Mouse (Mus musculus) liver, postnatal 0 days (tissue): ENCODE measurements at regions not wholly inside any gene's neighbourhood (a gene's known extent, or its start where the extent isn't known, plus 50 kb on each side); places are given as distances from the start of the nearest gene placed in this dataset.

Source experiments
- ATAC-seq: fragments of 200-750 bp; cut with Nextera tagmentation; 2 replicates; pipeline ENCODE4 v1.8.0; 2017; ENCODE audit warnings: mild to moderate bottlenecking, moderate library complexity
- DNase-seq: peaks from one replicate; pipeline ENCODE4 v3.0.0-alpha.2; 2016
- H3K27ac ChIP-seq: fragments of 300-500 bp; sonication (generic); 2 replicates; pipeline ENCODE4 v1.5.1; 2014; ENCODE audit warnings: antibody characterized with exemption, moderate library complexity, mild to moderate bottlenecking, low read depth
- H3K27me3 ChIP-seq: fragments of 300-500 bp; sonication (generic); 2 replicates; pipeline ENCODE4 v1.6.1; 2014; ENCODE audit warnings: low read length, control low read depth, mixed read lengths; ENCODE audit not compliant: insufficient read depth
- H3K36me3 ChIP-seq: fragments of 300-500 bp; sonication (generic); replicated peaks from 2 replicates; pipeline ENCODE4 v1.6.1; 2014; ENCODE audit warnings: mild to moderate bottlenecking, control low read depth, low read length, moderate library complexity, mixed read lengths; ENCODE audit not compliant: insufficient read depth
- H3K4me1 ChIP-seq: fragments of 300-500 bp; sonication (generic); 2 replicates; pipeline ENCODE4 v1.6.1; 2014; ENCODE audit warnings: antibody characterized with exemption, mild to moderate bottlenecking, control low read depth; ENCODE audit not compliant: insufficient read depth
- H3K4me2 ChIP-seq: fragments of 300-500 bp; sonication (generic); 2 replicates; pipeline ENCODE4 v1.6.1; 2014; ENCODE audit warnings: low read depth, mild to moderate bottlenecking, low read length, moderate library complexity, mixed read lengths
- H3K4me3 ChIP-seq: fragments of 300-500 bp; sonication (generic); 2 replicates; pipeline ENCODE4 v1.5.1; 2014; ENCODE audit warnings: low read depth, low read length
- H3K9ac ChIP-seq: fragments of 300-500 bp; sonication (generic); replicated peaks from 2 replicates; pipeline ENCODE4 v1.6.1; 2014; ENCODE audit warnings: mild to moderate bottlenecking, moderate library complexity
- H3K9me3 ChIP-seq: fragments of 300-500 bp; sonication (generic); 2 replicates; pipeline ENCODE4 v1.6.1; 2016; ENCODE audit warnings: mild to moderate bottlenecking, control low read depth, low read length, mixed read lengths
- CTCF ChIP-seq: sonication (generic); IDR thresholded peaks from 2 replicates; pipeline ENCODE4 v1.5.1; 2016; ENCODE audit warnings: antibody characterized with exemption, low read depth
- EP300 ChIP-seq: IDR thresholded peaks from 2 replicates; pipeline ENCODE4 v1.6.1; 2016; ENCODE audit warnings: antibody characterized with exemption, low read depth, mild to moderate bottlenecking
- WGBS: fragments of 180-500 bp; shearing (Covaris S2); extraction: QIAGEN DNeasy Blood & Tissue Kit; methylation state at CpG from one replicate; pipeline ENCODE4 v1.1.7; 2014; ENCODE audit not compliant: insufficient replicate concordance; 5-methylcytosine and 5-hydroxymethylcytosine counted together

DNA sequence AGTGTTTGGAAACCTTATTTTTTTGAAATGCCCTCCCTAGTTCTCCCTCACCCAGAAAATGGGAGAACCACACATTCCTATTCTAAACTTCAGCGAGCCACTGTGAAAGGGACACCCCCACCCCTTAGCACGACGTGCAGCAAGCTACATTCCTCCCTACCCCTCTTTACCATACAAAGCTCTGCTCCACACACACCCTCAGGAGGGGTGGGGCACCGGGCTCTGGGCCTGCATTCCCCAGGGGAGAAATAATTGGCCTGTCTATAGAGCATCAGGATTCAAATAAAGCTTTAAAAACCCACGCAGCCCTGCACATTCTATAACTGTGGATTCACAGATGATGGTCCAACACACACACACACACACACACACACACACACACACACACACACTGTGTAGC, 163.6 kb downstream of the H2al1j start:
- no peaks in the 10 kb centered on the region for H3K9me3 ChIP-seq

DNA sequence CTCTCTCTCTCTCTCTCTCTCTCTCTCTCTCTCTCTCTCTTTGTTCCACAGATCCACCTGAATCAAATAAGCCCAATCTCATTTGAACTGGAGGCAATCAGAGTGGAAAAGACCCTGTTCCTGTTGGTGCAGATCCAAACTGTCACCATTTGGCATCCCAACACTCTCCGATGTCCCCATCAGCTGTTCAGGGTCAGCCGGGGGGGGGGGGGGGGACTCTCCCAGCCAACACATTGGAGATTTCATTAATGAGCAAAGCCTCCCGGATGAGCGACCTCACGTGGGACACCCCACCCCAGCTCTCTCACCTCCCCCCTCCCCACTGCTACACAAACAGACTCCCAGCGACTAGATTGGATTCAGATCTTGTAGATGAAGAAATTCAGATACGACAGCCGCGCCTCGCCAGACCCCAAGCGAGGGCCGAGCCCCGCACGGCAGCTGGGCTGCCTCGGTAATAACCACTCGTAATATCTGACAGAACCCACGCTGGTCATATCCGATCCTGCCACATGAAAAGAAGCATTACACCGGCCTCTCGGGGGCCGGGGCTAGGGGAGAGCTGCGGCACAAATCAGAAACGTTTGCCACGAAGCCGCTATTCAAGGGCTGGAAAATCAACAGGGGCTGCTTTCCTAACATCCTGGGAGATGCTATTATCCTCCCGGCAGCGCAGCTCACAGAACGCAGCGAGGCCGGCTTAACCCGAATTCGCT, 164.2 kb downstream of the H2al1j start:
- Histone ChIP-seq H3K27ac (no peak overlapping the region), H3K4me1 (no peaks in the 10 kb centered on the region), H3K4me2 (no peak overlapping the region), H3K36me3 (no peaks in the 10 kb centered on the region), H3K9ac (no peak overlapping the region), H3K9me3 (no peaks in the 10 kb centered on the region), H3K27me3 (peaks cover 11% of the 10 kb centered on the region; the same call in 1 of the 2 replicates), H3K4me3 (no peak overlapping the region)
- no peak for ATAC-seq
- 34% methylated on average over 31 of the region's 32 CpGs for WGBS
- no peak for DNase-seq
- TF ChIP-seq EP300 (no peak), CTCF (no peak)

More for the DNA sequence above, 163.6 kb downstream of the H2al1j start:
- DNase-seq (no peak), ATAC-seq (no peak)
- Histone ChIP-seq H3K27ac (no peak overlapping the region), H3K4me2 (no peak overlapping the region), H3K4me1 (no peaks in the 10 kb centered on the region), H3K36me3 (no peaks in the 10 kb centered on the region), H3K4me3 (no peak overlapping the region), H3K27me3 (peaks cover 11% of the 10 kb centered on the region; the same call in 1 of the 2 replicates), H3K9ac (no peak overlapping the region)
- TF ChIP-seq CTCF (no peak), EP300 (no peak)
- 33% methylated on average over 5 of the region's 5 CpGs for WGBS

DNA sequence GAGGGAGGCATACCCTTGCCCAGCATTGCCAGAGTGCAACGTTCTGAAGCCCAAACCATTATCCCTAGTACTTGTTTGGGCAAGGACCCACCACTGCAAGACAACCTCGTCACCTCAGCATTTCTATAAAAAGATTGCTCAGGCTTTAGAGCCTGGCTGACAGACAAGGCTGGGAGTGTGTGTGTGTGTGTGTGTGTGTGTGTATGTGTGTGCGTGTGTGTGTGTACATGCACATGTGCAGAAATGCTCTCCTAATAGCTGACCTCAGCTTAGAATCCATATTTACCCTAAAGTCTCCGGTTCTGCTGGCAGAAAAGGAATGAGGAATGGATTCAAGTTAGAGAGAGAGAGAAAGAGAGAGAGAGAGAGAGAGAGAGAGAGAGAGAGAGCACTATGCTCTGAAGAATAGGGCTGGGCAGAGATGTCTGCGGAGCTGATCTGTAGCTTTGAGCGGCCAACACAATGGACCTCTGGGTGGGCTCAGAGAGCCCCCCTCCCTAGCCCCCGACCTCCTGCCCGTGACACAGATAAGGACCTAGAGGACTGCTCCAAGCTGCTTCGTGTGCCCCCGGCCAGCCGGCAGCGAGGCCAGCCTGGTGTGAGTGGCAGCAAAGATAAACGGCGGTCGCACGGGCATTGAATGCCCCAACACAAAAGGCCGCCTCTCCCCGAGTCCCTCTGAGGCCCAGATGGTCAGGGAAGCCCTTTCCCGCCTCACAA, 166.1 kb downstream of the H2al1j start:
- DNase-seq (no peak), ATAC-seq (no peak)
- H3K4me3 ChIP-seq = no peak overlapping the region
- H3K36me3 ChIP-seq = no peaks in the 10 kb centered on the region
- 0 out of 2 replicates have a peak overlapping the region, but pooled peaks have one; percentile 35 for H3K4me2 ChIP-seq
- no peaks in the 10 kb centered on the region for H3K9me3 ChIP-seq
- no peaks in the 10 kb centered on the region for H3K4me1 ChIP-seq
- H3K27me3 ChIP-seq = peaks cover 15% of the 10 kb centered on the region; the same call in 1 of the 2 replicates
- no peak overlapping the region for H3K9ac ChIP-seq
- 30% methylated on average over 19 of the region's 19 CpGs for WGBS
- H3K27ac ChIP-seq = no peak overlapping the region
- TF ChIP-seq EP300 (no peak), CTCF (no peak)

DNA sequence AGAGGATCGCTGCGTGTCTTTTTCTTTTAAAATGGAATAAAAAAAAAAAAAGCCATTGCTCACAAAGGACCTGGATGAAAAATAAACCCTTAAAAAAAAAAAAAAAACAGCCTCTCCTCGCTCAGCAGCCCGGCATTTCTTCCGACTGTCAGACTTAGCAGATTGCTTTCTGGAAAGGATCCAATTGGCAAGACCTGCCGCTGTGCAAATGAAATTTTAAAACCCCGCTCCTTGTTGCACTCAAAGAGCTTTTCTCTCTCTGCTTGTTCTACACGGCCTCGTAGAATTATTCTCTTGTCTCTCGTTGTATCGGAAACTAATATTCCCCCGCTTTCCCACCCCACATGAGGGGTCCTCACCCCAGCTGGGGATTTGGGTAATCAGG, 166.6 kb downstream of the H2al1j start:
- no peak overlapping the region for H3K4me2 ChIP-seq

DNA sequence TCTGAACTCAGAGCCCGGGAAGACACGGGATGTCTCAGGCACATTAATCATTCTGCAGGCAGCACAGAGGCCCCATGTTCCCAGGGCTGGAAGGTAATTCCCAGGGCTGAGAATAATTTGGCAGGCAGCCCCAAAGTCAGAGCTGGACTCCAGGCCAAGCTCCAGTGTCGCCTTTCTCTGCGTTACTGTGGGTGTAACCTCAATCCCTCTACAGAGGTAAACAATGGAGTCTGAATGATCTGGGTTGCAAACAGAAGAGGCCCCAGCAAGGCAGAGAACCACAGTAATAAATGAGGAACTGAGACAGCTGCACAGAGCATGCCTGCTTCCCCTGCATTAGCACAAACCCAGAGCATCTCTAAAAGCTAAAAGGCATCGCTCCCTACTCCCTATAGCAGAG, 184.8 kb downstream of the H2al1j start:
- no peaks in the 10 kb centered on the region for H3K9me3 ChIP-seq
- no peaks in the 10 kb centered on the region for H3K4me1 ChIP-seq
- TF ChIP-seq EP300 (no peak), CTCF (no peak)
- WGBS = 48% methylated on average over 5 of the region's 5 CpGs
- H3K27ac ChIP-seq = no peak overlapping the region
- H3K4me2 ChIP-seq = no peak overlapping the region
- H3K4me3 ChIP-seq = no peak overlapping the region
- DNase-seq = no peak
- no peak for ATAC-seq
- H3K9ac ChIP-seq = no peak overlapping the region
- H3K36me3 ChIP-seq = no peaks in the 10 kb centered on the region
- H3K27me3 ChIP-seq = no peaks in the 10 kb centered on the region

More for the DNA sequence above, 166.6 kb downstream of the H2al1j start:
- ATAC-seq = no peak
- no peak overlapping the region for H3K27ac ChIP-seq
- H3K4me3 ChIP-seq = no peak overlapping the region
- H3K4me1 ChIP-seq = no peaks in the 10 kb centered on the region
- WGBS = 35% methylated on average over 12 of the region's 12 CpGs
- H3K36me3 ChIP-seq = no peaks in the 10 kb centered on the region
- DNase-seq = no peak
- peaks cover 15% of the 10 kb centered on the region; the same call in 1 of the 2 replicates for H3K27me3 ChIP-seq
- no peaks in the 10 kb centered on the region for H3K9me3 ChIP-seq
- TF ChIP-seq EP300 = no peak
- no peak for TF ChIP-seq CTCF
- no peak overlapping the region for H3K9ac ChIP-seq

DNA sequence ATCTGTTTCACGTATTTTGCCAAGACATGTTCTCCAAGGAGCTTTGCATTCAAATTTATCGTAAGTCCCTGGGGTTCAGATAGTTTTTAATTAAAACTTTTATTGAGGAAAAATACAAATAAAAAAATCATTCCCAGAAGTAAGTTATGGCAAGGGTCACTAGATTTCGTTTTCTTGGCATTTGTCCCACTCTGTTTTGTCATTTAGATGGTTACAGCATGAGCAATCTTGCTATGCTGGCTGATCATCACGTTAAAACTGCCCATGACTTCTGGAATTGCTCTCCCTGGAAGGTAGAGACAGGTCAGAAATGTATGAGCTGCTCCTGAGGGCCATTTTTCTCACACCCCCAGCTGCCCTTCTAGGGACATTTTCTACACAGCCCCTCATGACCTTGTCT, 185.3 kb downstream of the H2al1j start:
- whole genome bisulfite sequencing = 61% methylated on average over 4 of the region's 4 CpGs
- DNase-seq (no peak), ATAC-seq (no peak)
- Histone ChIP-seq H3K27me3 (no peaks in the 10 kb centered on the region), H3K4me3 (no peak overlapping the region), H3K4me2 (no peak overlapping the region), H3K4me1 (no peaks in the 10 kb centered on the region), H3K36me3 (no peaks in the 10 kb centered on the region), H3K9me3 (no peaks in the 10 kb centered on the region), H3K27ac (no peak overlapping the region), H3K9ac (no peak overlapping the region)
- no peak for TF ChIP-seq EP300
- TF ChIP-seq CTCF = no peak
